Mouse (Mus musculus): Measurements from ENCODE around the gene Prss34. TPM values are rescaled to one million over a fixed set of nuclear protein-coding genes. Genes with fewer than 3 reads are reported as not detected.

The Prss34 gene
- polyA plus RNA-seq, 1 experiment from 2014 or later = not detected

DNA sequence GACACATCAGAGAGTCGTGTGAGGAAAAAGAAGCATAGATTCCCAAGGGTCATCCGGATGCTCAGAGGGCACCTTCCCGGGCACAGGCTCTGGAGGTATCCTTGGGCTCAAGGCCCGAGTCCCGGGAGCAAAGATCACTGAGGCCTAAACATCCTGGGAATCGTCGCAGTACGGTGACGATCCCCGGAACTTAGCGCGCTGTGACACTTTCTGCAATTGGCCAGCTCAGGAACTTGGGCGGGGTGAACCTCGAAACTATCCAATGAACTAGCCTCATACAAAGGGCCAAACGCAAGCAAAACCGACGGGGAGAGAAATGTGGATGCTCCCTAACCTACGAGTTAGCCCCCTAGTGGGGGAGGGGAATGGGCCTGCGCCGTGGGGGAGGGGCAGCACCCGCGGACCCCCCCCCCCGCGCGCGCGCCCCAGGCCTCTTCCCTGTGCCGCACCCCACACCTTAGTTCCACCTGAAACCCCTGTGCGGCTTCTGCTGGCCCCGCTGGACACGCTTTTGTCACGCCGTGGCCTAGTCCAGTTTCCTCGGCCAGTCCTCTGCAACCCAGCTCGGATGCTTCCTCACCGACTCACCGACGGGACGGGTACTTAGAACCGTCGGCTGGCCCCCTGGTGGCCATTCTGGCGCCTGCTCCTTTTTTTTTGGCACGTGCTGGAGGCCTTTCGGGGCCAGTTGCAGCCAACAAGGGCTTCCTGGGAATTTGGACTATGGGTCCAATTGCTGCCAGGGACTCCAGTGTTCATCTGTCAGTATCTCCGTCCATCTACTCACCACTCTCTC is 24.3 kb upstream of the Prss34 start:
- peaks cover 43% of the 10 kb centered on the region for H3K4me1 ChIP-seq (replicated peaks)
- ATAC-seq (ENCODE audit: low FRiP score) = peak; percentile 89
- peaks cover 4% of the 10 kb centered on the region; the same call in 1 of the 2 replicates for H3K27me3 ChIP-seq
- H3K9me3 ChIP-seq = no peaks in the 10 kb centered on the region
- H3K4me2 ChIP-seq = peak overlapping the region; percentile 99
- peak overlapping the region; percentile 99 for H3K27ac ChIP-seq
- peaks cover 7% of the 10 kb centered on the region for H3K36me3 ChIP-seq
- peak overlapping the region; percentile 100 for H3K9ac ChIP-seq
- peak overlapping the region; percentile 99 for H3K4me3 ChIP-seq
- 1% methylated on average over 38 of the region's 45 CpGs for WGBS

DNA sequence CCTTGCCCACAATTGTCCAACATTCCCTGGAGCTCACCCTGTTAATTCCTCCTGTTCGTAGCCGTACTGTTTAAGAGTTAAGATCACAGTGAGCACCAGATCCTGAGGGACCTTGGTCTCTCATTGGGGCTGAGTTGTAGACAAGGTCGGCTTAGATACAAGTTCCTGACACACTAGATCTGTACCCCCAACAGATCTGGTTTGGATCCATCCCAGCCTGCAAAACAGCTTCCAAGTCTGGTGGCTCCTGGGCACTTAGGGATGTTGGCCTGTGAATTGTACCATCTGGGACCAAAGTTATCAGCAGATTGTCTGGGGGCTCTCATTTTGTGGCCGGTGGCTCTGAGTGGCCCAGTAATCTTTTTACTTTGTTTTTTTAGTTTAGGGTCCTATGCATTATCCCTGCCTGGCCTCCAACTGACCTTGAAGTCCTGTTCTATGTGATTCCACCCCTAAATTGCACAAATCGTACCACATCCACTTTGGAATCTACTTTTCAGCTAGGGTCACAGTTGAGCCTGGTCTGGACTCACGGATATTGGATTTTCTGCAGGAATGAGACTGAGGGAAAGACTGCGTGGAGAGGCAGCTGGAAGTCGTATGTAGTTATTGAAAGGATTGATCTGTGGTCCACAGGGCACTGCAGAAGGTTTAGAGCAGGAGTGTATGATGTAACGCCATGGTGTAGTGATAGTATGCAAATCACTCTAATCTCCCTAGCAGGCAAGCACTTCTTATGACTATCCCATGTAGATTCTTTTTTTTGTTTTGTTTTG is 23.4 kb upstream of the Prss34 start, which contains the start of gene Ube2i:
TSS of gene Ube2i (minus strand) at position 52 of the 776 bp plus-strand sequence.
- Histone ChIP-seq H3K27me3 (peaks cover 4% of the 10 kb centered on the region; the same call in 1 of the 2 replicates), H3K9me3 (no peaks in the 10 kb centered on the region), H3K36me3 (no peaks in the 10 kb centered on the region), H3K4me1 (replicated peaks) (peaks cover 37% of the 10 kb centered on the region), H3K9ac (peak within 1 kb of the TSS; percentile 100), H3K4me2 (peak within 1 kb of the TSS; percentile 99), H3K4me3 (peak within 1 kb of the TSS; percentile 99), H3K27ac (peak within 1 kb of the TSS; percentile 99)
- 91% methylated on average over 9 of the region's 9 CpGs for WGBS
- no peak for ATAC-seq (ENCODE audit: low FRiP score)

DNA sequence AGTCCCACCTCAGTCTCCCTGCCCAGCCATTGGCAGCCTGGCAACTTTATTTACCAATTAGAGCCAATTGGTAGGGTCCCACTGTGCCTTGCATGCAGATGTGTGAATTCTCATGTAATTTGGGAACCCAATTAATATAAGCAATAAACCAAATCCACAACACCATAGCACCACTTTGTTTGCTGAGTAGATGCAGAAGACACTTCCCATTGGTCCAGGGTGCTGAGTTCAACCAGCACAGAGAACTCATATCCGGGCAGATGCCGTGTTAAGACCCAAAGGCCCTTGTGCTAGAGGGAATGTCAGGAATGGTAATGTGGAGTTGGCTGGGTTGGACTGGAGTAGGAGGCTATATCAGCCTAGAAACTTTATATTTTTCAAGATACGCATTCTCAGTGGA is 22.4 kb upstream of the Prss34 start:
- 96% methylated on average over 3 of the region's 3 CpGs for WGBS
- H3K4me1 ChIP-seq (replicated peaks) = peaks cover 26% of the 10 kb centered on the region
- H3K27me3 ChIP-seq = peaks cover 4% of the 10 kb centered on the region; the same call in 1 of the 2 replicates
- H3K27ac ChIP-seq = no peak overlapping the region
- H3K9me3 ChIP-seq = no peaks in the 10 kb centered on the region
- H3K36me3 ChIP-seq = no peaks in the 10 kb centered on the region
- H3K4me3 ChIP-seq = no peak overlapping the region
- no peak for ATAC-seq (ENCODE audit: low FRiP score)
- H3K4me2 ChIP-seq = no peak overlapping the region
- H3K9ac ChIP-seq = no peak overlapping the region

DNA sequence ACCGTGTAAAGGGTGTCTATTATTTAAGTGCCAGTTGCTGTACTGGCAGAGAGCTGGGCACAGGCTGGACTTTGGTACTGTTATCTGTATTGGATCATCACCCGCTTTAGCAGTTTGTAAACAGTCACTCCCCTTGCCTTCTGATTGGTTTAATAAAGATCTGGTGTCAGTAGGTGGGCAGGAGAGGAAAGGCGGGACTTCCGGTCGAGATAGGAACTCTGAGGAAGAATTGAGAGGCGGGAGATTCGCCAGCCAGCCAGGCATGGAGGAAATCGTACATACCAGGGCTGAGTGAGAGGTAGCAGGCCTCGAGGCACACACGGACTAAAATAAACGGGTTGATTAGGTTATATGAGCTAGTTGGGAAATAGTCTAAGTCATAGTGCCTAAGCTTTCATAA is 16.1 kb upstream of the Prss34 start:
- Histone ChIP-seq H3K36me3 (no peaks in the 10 kb centered on the region), H3K4me2 (no peak overlapping the region; the same call in 1 of the 2 replicates), H3K27ac (no peak overlapping the region), H3K9me3 (no peaks in the 10 kb centered on the region), H3K4me1 (replicated peaks) (no peaks in the 10 kb centered on the region), H3K9ac (no peak overlapping the region), H3K4me3 (no peak overlapping the region), H3K27me3 (0 out of 2 replicates have a peak, but pooled peaks cover 4% of the 10 kb centered on the region)
- 45% methylated on average over 11 of the region's 11 CpGs for WGBS
- ATAC-seq (ENCODE audit: low FRiP score) = no peak

DNA sequence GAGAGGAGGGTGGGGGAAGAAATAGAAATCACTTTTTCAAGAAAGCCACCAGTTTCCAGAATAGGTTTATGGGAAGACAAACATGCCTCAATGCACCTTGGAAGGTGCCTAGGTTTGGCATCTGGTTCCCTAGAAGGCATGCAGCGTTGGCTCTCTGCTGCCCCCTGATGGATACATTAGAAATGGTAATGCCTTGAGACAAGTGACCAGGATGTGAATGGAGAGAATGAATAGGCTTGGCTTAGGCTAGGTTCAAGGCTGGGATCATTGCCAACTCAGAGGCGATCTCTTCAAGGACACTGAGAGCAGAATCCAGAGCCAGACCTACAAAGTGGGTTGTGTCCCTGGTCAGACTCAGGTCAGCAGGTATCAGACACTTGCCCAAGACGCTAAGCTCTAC is 13.2 kb upstream of the Prss34 start:
- no peaks in the 10 kb centered on the region for H3K9me3 ChIP-seq
- no peaks in the 10 kb centered on the region for H3K36me3 ChIP-seq
- ATAC-seq (ENCODE audit: low FRiP score) = no peak
- no peak overlapping the region for H3K27ac ChIP-seq
- 21% methylated on average over 3 of the region's 3 CpGs for WGBS
- H3K9ac ChIP-seq = no peak overlapping the region
- H3K4me3 ChIP-seq = no peak overlapping the region
- no peak overlapping the region for H3K4me2 ChIP-seq
- no peaks in the 10 kb centered on the region for H3K4me1 ChIP-seq (replicated peaks)
- no peaks in the 10 kb centered on the region for H3K27me3 ChIP-seq

DNA sequence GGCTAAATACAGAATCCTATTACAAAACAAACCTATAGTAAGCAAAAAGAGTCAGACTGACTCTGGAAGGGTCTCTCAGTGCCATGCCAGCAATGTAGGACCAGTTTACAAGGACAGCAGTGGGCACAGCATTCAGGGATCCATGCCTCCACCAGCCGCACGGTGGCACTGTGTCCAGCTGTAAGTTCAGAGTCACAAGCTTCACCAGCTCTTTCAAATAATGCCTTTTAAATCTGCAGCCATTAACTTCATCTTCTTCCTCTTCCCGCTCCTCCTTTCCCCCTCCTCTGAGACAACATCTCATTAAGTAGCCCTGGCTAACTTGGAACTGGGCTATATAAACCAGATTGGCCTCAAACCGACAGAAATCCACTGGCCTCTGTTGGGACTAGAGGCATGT is 9.4 kb upstream of the Prss34 start:
- no peaks in the 10 kb centered on the region for H3K27me3 ChIP-seq
- H3K9me3 ChIP-seq = no peaks in the 10 kb centered on the region
- WGBS = 25% methylated on average over 4 of the region's 4 CpGs
- ATAC-seq (ENCODE audit: low FRiP score) = no peak
- H3K36me3 ChIP-seq = no peaks in the 10 kb centered on the region
- no peaks in the 10 kb centered on the region for H3K4me1 ChIP-seq (replicated peaks)
- no peak overlapping the region for H3K27ac ChIP-seq
- no peak overlapping the region for H3K4me2 ChIP-seq
- H3K9ac ChIP-seq = no peak overlapping the region
- no peak overlapping the region for H3K4me3 ChIP-seq

- H3K27me3 ChIP-seq = no peaks in the 10 kb centered on the region
- no peak overlapping the region for H3K27ac ChIP-seq
- no peak overlapping the region for H3K4me3 ChIP-seq
- H3K4me2 ChIP-seq = no peak overlapping the region
- H3K36me3 ChIP-seq = no peaks in the 10 kb centered on the region
- no peak overlapping the region for H3K9ac ChIP-seq
- WGBS = 37% methylated on average over 4 of the region's 4 CpGs
- no peaks in the 10 kb centered on the region for H3K9me3 ChIP-seq
- H3K4me1 ChIP-seq (replicated peaks) = no peaks in the 10 kb centered on the region
- ATAC-seq (ENCODE audit: low FRiP score) = no peak
These were observed 7.8 kb upstream of the Prss34 start for GRCm38 (mm10) chr17:25290411-25290810.

DNA sequence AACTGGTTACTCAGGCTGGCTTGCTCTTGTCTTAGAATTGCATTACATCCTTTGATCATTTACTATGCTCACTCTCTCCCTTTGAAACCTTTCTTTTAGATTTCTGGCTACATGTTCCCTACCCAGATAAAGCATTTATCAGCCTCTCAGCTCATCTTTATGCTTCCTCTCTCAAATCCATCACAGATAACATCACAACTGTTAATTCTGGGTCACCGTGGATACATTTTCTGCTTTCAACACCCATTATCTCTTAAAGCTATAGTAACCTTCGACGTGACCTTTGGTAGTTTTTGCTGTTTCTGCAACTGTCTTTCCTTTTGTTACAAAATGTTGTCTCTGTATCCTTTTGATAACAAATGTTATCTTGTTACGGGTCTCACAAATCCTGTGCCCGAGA is 4.7 kb upstream of the Prss34 start:
- H3K9ac ChIP-seq = no peak overlapping the region

GRCm38 (mm10) chr17:25294111-25294510 is 4.1 kb upstream of the Prss34 start:
- Histone ChIP-seq H3K4me1 (replicated peaks) (no peaks in the 10 kb centered on the region), H3K9ac (no peak overlapping the region), H3K4me2 (no peak overlapping the region), H3K27ac (no peak overlapping the region), H3K4me3 (no peak overlapping the region), H3K36me3 (no peaks in the 10 kb centered on the region), H3K9me3 (no peaks in the 10 kb centered on the region), H3K27me3 (no peaks in the 10 kb centered on the region)
- ATAC-seq (ENCODE audit: low FRiP score) = no peak
- WGBS = 48% methylated on average over 1 of the region's 1 CpGs

More for the DNA sequence above, 4.7 kb upstream of the Prss34 start:
- Histone ChIP-seq H3K27me3 (no peaks in the 10 kb centered on the region), H3K4me3 (no peak overlapping the region), H3K27ac (no peak overlapping the region), H3K36me3 (no peaks in the 10 kb centered on the region), H3K9me3 (no peaks in the 10 kb centered on the region), H3K4me2 (no peak overlapping the region), H3K4me1 (replicated peaks) (no peaks in the 10 kb centered on the region)
- no peak for ATAC-seq (ENCODE audit: low FRiP score)
- WGBS = 86% methylated on average over 5 of the region's 5 CpGs

DNA sequence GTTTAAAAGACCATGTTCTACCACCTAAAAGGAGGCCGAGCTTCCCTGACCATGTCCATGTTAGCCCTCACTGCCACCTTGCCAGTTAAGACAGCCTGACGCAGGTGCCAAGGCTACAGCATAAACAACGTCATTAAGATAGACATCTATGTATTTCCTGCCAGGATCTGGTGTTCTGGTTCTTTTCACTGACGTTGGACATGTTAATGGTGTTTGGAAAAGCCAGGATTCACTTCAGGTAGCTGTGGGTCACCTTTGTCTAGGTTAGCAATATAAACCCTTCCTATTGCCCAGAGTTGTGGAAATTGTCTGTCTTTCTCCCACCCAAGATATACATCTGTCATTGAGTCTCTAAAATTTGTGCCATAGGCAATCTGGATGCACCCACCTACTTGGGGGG is 10.2 kb downstream of the Prss34 start, which contains the start of gene Prss28:
TSS of gene Prss28 (plus strand) at position 301 of the 400 bp plus-strand sequence.
- ATAC-seq (ENCODE audit: low FRiP score) = no peak

DNA sequence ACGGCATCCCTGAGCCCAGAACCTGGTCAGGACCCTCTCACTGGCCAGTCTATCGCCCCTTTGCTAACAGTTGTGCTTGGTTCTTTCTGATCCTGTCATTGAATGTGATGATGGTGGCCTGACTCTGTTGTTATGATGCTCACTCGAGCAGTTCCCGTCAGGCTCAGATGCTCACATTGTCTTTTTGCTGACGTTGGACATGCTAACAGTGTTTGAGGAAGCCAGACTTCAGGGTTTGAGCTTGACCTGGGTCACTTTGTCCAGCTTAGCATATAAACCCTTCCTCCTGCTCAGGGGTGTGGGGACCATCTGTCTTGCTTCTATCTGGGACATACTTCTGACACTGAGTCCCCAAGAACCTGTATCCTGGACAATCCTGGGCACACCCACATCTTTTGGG is 20.2 kb downstream of the Prss34 start, which contains the start of gene Prss29:
TSS of gene Prss29 (plus strand) at position 301 of the 400 bp plus-strand sequence.
- no peak within 1 kb of the TSS for H3K4me3 ChIP-seq
- no peaks in the 10 kb centered on the region for H3K36me3 ChIP-seq
- 83% methylated on average over 5 of the region's 5 CpGs for WGBS
- H3K27ac ChIP-seq = no peak within 1 kb of the TSS
- H3K27me3 ChIP-seq = 0 out of 2 replicates have a peak, but pooled peaks cover 2% of the 10 kb centered on the region
- ATAC-seq (ENCODE audit: low FRiP score) = no peak
- no peak within 1 kb of the TSS for H3K4me2 ChIP-seq
- H3K9me3 ChIP-seq = no peaks in the 10 kb centered on the region
- no peak within 1 kb of the TSS for H3K9ac ChIP-seq
- no peaks in the 10 kb centered on the region for H3K4me1 ChIP-seq (replicated peaks)

More for the DNA sequence above, 10.2 kb downstream of the Prss34 start, which contains the start of gene Prss28:
- Histone ChIP-seq H3K4me3 (no peak within 1 kb of the TSS), H3K9ac (no peak within 1 kb of the TSS), H3K4me1 (replicated peaks) (no peaks in the 10 kb centered on the region), H3K4me2 (no peak within 1 kb of the TSS), H3K27me3 (no peaks in the 10 kb centered on the region), H3K27ac (no peak within 1 kb of the TSS), H3K36me3 (no peaks in the 10 kb centered on the region), H3K9me3 (no peaks in the 10 kb centered on the region)
- 86% methylated on average over 4 of the region's 4 CpGs for WGBS

DNA sequence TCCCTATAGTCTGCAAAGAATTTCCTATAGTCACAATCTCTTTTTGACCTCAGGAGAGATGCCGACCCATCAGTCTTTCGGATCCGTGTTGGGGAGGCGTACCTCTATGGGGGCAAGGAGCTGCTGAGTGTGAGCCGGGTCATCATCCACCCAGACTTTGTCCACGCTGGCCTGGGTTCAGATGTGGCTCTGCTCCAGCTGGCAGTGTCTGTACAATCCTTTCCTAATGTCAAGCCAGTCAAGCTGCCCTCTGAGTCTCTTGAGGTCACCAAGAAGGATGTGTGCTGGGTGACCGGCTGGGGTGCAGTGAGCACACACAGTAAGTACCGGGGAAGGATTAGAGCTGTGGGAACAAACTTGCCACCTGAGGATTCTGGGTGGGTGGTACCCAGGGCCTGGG is 22.6 kb downstream of the Prss34 start:
- no peaks in the 10 kb centered on the region for H3K9me3 ChIP-seq
- 91% methylated on average over 8 of the region's 8 CpGs for WGBS
- ATAC-seq (ENCODE audit: low FRiP score) = no peak

More for the DNA sequence above, 22.6 kb downstream of the Prss34 start:
- no peaks in the 10 kb centered on the region for H3K4me1 ChIP-seq (replicated peaks)
- no peak overlapping the region for H3K4me3 ChIP-seq
- 0 out of 2 replicates have a peak, but pooled peaks cover 2% of the 10 kb centered on the region for H3K27me3 ChIP-seq
- H3K27ac ChIP-seq = no peak overlapping the region
- no peaks in the 10 kb centered on the region for H3K36me3 ChIP-seq
- H3K4me2 ChIP-seq = no peak overlapping the region
- H3K9ac ChIP-seq = no peak overlapping the region
